Mouse (Mus musculus) adrenal gland, adult 18-20 months (tissue): ENCODE data around the gene Ifna2. TPM values are rescaled to one million over a fixed set of nuclear protein-coding genes. Genes with fewer than 3 reads are reported as not detected.

Source experiments
- DNase-seq, 2 experiments: peaks; one replicate each; pipeline ENCODE4 v3.0.0; 2021 to 2022; ENCODE audit warnings: low spot score in 2 of 2
- long read RNA-seq, 2 experiments: library from polyadenylated mRNA; stranded (forward); transcript quantifications; one replicate each; pipeline ENCODE4 v2.0.0; 2021
- total RNA-seq, 2 experiments: library from RNA; stranded (reverse); gene quantifications; 1 replicate in 1 of 2; 2 replicates in 1 of 2; pipeline ENCODE4 v1.2.3; 2021

Gene Ifna2
- not detected for total RNA-seq
- long read RNA-seq, experiment 1, result 0 reads
- long read RNA-seq, experiment 2, result 0 reads

- no peak for DNase-seq
Observed at GRCm38 (mm10) chr4:88683812-88684211, at the start of gene Ifna2. Gene Ifna2 (minus strand): TSS chr4:88683912.

GRCm38 (mm10) chr4:88727324-88727723, 43.6 kb upstream of the Ifna2 start:
- peak in 1 of 2 experiments; percentile 21 for DNase-seq

GRCm38 (mm10) chr4:88726727-88727126, 43.0 kb upstream of the Ifna2 start:
- DNase-seq, result no peak

GRCm38 (mm10) chr4:88723497-88724090, 39.9 kb upstream of the Ifna2 start:
- no peak for DNase-seq

- peak; percentile 89 for DNase-seq
Observed at GRCm38 (mm10) chr4:88721791-88722721, 38.3 kb upstream of the Ifna2 start, which contains the start of the genes Gm26566 and Klhl9. Gene Gm26566 (plus strand): TSS chr4:88721805. Gene Klhl9 (minus strand): TSS chr4:88722465.

GRCm38 (mm10) chr4:88718715-88719114, 35.0 kb upstream of the Ifna2 start:
- no peak for DNase-seq

- DNase-seq, result no peak
Observed at GRCm38 (mm10) chr4:88715059-88715458, 31.3 kb upstream of the Ifna2 start.

GRCm38 (mm10) chr4:88714281-88714680, 30.6 kb upstream of the Ifna2 start:
- no peak for DNase-seq

- DNase-seq, result no peak
Observed at GRCm38 (mm10) chr4:88707128-88707826, 23.6 kb upstream of the Ifna2 start.

GRCm38 (mm10) chr4:88705924-88706323, 22.2 kb upstream of the Ifna2 start:
- no peak for DNase-seq

GRCm38 (mm10) chr4:88699301-88699700, 15.6 kb upstream of the Ifna2 start:
- no peak for DNase-seq

- DNase-seq, result no peak
Observed at GRCm38 (mm10) chr4:88698781-88699180, 15.1 kb upstream of the Ifna2 start.

GRCm38 (mm10) chr4:88697753-88698152, 14.0 kb upstream of the Ifna2 start:
- no peak for DNase-seq

GRCm38 (mm10) chr4:88697108-88697507, 13.4 kb upstream of the Ifna2 start:
- no peak for DNase-seq

GRCm38 (mm10) chr4:88696237-88696884, 12.6 kb upstream of the Ifna2 start:
- peak; percentile 75 to 79 for DNase-seq

GRCm38 (mm10) chr4:88693392-88693791, 9.7 kb upstream of the Ifna2 start:
- no peak for DNase-seq

- DNase-seq, result no peak
Observed at GRCm38 (mm10) chr4:88692537-88692936, 8.8 kb upstream of the Ifna2 start.

- no peak for DNase-seq
Observed at GRCm38 (mm10) chr4:88691259-88691658, 7.5 kb upstream of the Ifna2 start, which contains the start of gene Ifnab. Gene Ifnab (minus strand): TSS chr4:88691359.

- no peak for DNase-seq
Observed at GRCm38 (mm10) chr4:88681353-88681752, 2.4 kb downstream of the Ifna2 start.

GRCm38 (mm10) chr4:88680362-88680761, 3.4 kb downstream of the Ifna2 start:
- DNase-seq, result no peak

- no peak for DNase-seq
Observed at GRCm38 (mm10) chr4:88676824-88677223, 6.9 kb downstream of the Ifna2 start, which contains the start of gene Ifna16. Gene Ifna16 (minus strand): TSS chr4:88676924.
